Mouse (Mus musculus) spleen, postnatal 0 days (tissue): ENCODE measurements around the gene Sigirr. TPM values are rescaled to one million over a fixed set of nuclear protein-coding genes. Genes with fewer than 3 reads are reported as not detected.

ENCODE experiments used
- polyA plus RNA-seq: library from polyadenylated mRNA; unstranded; fragments of >200 nt; fragmentation: Nextera tagmentation; extraction: Ambion mirVana; gene quantifications from 2 replicates; pipeline ENCODE4 v1.2.1, GENCODE M21; 2015

Gene Sigirr
- 8.6 and 9.9 TPM in 2 replicates for polyA plus RNA-seq

DNA sequence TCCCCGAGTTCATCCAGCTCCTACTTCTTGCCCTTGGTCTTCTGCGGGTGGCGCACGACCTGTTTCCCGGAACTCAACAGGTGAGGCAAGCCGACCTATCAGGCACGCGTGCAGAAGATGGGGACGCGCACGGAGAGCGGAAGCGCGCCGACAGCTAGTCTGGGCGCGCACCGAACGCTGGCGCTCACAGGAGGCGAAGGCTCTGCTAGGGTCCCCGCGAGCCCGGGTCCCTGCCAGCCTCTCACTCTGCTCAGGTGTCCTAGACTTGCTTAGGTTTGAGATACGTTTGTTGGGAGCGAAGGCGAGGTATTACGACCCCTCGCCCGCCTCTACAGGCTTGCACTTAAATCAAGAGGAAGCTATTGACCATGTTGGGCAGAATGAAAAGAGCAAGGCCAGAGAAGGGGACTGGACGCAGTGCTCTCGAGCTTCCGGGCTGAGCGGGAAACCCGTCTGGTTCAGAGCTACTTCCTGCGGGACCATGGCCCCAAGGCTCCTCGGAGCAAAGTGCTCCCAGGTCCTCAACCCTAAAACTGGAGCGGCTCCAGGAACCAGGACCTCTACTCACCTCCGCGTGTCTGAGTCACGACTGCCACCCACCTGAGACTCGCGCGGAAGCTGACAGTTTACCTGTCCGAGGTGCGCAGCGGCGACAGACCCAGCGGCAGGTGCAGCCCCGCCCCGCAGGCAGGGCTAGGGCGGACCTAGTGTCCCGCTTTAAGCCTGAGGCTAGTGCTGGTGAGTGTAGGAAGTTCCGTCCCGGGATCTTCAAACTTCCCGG is at the start of gene Sigirr:
TSS of gene Sigirr (minus strand) at position 662 of the 781 bp plus-strand sequence.

DNA sequence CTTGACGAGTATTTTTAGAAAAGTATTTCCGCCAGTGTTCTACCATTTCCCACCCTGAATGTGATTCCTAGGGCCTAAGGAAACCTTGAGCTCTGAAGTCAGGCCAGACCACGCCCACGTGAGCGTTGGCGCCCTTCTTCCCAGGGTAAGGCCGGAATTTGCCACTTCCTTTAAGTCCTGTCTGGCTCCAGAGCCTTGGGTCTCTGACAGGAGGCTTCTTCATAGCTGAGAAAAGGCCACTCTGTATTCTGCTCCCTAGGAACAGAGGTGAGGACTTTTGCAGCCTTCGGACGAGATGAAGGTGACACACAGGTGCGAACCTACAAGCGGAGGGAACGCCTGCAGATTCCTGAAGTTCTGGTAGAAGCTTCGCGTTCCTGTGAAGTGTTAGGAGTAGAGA is 21.9 kb upstream of the Sigirr start, which contains the start of gene Ptdss2:
TSS of gene Ptdss2 (plus strand) at position 138 of the 400 bp plus-strand sequence.

DNA sequence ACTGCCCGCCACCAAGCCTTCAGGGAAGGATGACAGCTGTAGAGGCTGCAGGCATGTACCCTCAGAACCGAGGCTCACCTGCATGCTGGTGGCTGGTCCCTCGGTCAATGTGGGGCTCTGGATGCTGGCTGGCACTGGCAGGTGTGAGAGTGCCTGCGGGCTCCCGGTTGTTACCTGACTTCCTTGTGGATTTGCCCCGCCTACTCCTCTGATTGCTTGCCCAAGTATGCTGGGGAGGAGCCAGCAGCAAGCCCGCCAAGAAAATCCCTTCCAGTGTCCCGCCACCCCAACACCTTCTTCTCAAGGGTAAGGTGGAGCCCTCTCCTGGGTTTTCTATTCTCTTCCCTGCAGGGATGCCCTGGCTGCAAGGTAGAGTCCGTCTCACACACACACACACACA is 17.3 kb upstream of the Sigirr start, which contains the start of gene Ano9:
TSS of gene Ano9 (minus strand) at position 171 of the 400 bp plus-strand sequence.

DNA sequence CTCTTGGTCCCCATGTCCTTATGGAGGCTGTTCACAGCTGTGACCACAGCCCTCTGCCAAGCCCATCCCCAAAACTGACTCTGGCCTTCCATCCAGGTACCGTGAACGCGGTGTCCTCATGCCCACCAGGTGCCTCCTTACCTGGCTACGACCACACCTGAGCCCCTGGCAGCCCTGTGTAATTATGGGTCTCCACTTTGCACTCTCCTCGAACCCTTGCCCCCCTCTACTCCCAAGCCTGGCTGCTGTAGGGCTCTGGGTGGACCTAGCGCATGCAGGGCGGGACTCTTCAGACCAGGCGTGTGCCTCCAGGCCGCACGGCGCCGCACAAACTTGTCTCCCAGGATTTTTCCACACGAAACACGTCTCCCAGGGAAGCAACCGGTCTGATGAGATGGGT is 22.5 kb downstream of the Sigirr start, which contains the start of gene Pkp3:
TSS of gene Pkp3 (plus strand) at position 378 of the 400 bp plus-strand sequence.

DNA sequence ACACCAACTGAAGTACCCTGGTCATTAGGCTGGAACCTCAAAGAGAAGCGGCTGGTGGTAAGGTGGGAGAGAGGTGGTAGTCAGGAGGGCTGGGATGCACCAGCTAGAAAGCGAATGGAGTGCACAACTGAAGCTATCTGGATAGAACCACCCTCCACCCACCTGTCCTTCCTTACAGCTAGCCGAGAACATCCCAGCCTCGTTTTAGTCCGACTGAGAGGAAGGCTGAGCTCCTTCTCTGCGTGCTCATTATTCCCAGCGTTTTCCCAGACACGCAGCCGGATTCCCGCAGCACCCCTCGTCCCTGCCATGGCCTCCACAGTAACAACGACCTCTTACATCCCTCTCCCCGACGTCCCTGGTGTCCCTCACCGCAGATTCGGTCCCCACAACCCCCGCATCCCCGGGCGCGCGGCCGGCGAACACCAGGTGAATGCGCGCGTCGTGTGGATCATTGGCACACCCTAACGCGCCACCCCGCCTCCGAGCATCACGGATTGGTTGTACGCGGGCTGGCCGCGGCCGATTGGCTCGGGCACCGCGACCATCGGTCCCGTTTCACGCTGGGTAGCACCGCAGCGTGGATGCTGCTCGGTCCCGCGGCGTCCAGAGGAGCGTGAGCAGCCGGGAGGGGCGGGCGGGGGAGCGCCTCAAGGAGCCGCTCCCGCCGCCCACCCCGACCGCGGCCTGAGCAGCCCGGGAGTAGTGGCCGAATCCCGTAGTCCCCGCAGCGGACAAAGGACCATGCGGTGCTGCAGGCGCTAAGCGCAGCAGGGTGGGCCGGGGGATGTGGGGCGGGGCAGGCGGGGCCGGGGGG is 39.7 kb downstream of the Sigirr start, which contains the start of gene B4galnt4:
TSS of gene B4galnt4 (plus strand) at position 679 of the 817 bp plus-strand sequence.

Other genes starting within 250 kb of the Sigirr start
- not detected in 2 replicates for gene Gm45785, start 244.2 kb downstream of the Sigirr start, polyA plus RNA-seq
- 31.8 and 36.1 TPM in 2 replicates for gene Ric8a, start 243.6 kb downstream of the Sigirr start, polyA plus RNA-seq
- 32.7 and 38.1 TPM in 2 replicates for gene Bet1l, start 243.0 kb downstream of the Sigirr start, polyA plus RNA-seq
- gene Psmd13, start 218.6 kb downstream of the Sigirr start, polyA plus RNA-seq = 159 and 163 TPM in 2 replicates
- gene Sirt3, start 218.3 kb downstream of the Sigirr start, polyA plus RNA-seq = 21.7 and 24.0 TPM in 2 replicates
- 0.55 and 1.2 TPM in 2 replicates for gene Cox8b, start 200.1 kb downstream of the Sigirr start, polyA plus RNA-seq
- gene Nlrp6, start 179.7 kb downstream of the Sigirr start, polyA plus RNA-seq = 0.08 TPM in 2 replicates
- 6.2 and 8.2 TPM in 2 replicates for gene Pgghg, start 159.2 kb downstream of the Sigirr start, polyA plus RNA-seq
- 0.97 and 1.4 TPM in 2 replicates for gene Ifitm5, start 150.3 kb downstream of the Sigirr start, polyA plus RNA-seq
- 0.40 TPM in 1 of 2 replicates, not detected in the other for gene Gm45717, start 144.6 kb downstream of the Sigirr start, polyA plus RNA-seq
- 630 and 797 TPM in 2 replicates for gene Ifitm2, start 144.6 kb downstream of the Sigirr start, polyA plus RNA-seq
- 143 and 182 TPM in 2 replicates for gene Ifitm1, start 133.4 kb downstream of the Sigirr start, polyA plus RNA-seq
- 384 and 520 TPM in 2 replicates for gene Ifitm3, start 89.8 kb downstream of the Sigirr start, polyA plus RNA-seq
- gene Ifitm6, start 82.6 kb downstream of the Sigirr start, polyA plus RNA-seq = 94.2 and 145 TPM in 2 replicates
- not detected in 2 replicates for gene Gm17387, start 71.4 kb downstream of the Sigirr start, polyA plus RNA-seq
- 0.29 and 0.49 TPM in 2 replicates for gene B4galnt4, start 39.5 kb downstream of the Sigirr start, polyA plus RNA-seq
- 2.2 and 3.6 TPM in 2 replicates for gene Pkp3, start 22.4 kb downstream of the Sigirr start, polyA plus RNA-seq
- gene Ano9, start 17.2 kb upstream of the Sigirr start, polyA plus RNA-seq = 0.29 and 0.60 TPM in 2 replicates
- 137 and 167 TPM in 2 replicates for gene Ptdss2, start 21.8 kb upstream of the Sigirr start, polyA plus RNA-seq
- 61.3 and 72.7 TPM in 2 replicates for gene Rnh1, start 72.3 kb upstream of the Sigirr start, polyA plus RNA-seq
- gene Hras, start 93.4 kb upstream of the Sigirr start, polyA plus RNA-seq = 62.2 and 63.7 TPM in 2 replicates
- 4.3 and 4.7 TPM in 2 replicates for gene Lrrc56, start 93.6 kb upstream of the Sigirr start, polyA plus RNA-seq
- gene Lmntd2, start 113.5 kb upstream of the Sigirr start, polyA plus RNA-seq = 0.22 and 0.33 TPM in 2 replicates
- gene Rassf7, start 115.3 kb upstream of the Sigirr start, polyA plus RNA-seq = 9.9 and 12.2 TPM in 2 replicates
- gene Phrf1, start 128.2 kb upstream of the Sigirr start, polyA plus RNA-seq = 32.7 and 37.2 TPM in 2 replicates
- gene Irf7, start 165.9 kb upstream of the Sigirr start, polyA plus RNA-seq = 32.5 and 46.0 TPM in 2 replicates
- gene Cdhr5, start 176.2 kb upstream of the Sigirr start, polyA plus RNA-seq = 0.07 and 0.11 TPM in 2 replicates
- gene Sct, start 178.6 kb upstream of the Sigirr start, polyA plus RNA-seq = 10.2 and 15.9 TPM in 2 replicates
- gene Drd4, start 191.4 kb upstream of the Sigirr start, polyA plus RNA-seq = 0.10 and 0.55 TPM in 2 replicates
- 26.7 and 31.4 TPM in 2 replicates for gene Deaf1, start 227.1 kb upstream of the Sigirr start, polyA plus RNA-seq
- 25.3 and 26.4 TPM in 2 replicates for gene Tmem80, start 227.2 kb upstream of the Sigirr start, polyA plus RNA-seq
- gene Eps8l2, start 238.3 kb upstream of the Sigirr start, polyA plus RNA-seq = 1.6 and 2.0 TPM in 2 replicates